Mouse (Mus musculus) kidney, postnatal 4 days (tissue): Measurements from ENCODE around the gene 9530003J23Rik.
"Not testable (repeated sequence)": the region's sequence is repeated elsewhere in the genome, so short reads cannot be mapped to it uniquely, and the experiment has no call there.

Experiments
- DNase-seq, 2 experiments: peaks; one replicate each; pipeline ENCODE4 v3.0.0; 2021; ENCODE audit warnings: mixed read lengths in 2 of 2

9530003J23Rik gene

DNA sequence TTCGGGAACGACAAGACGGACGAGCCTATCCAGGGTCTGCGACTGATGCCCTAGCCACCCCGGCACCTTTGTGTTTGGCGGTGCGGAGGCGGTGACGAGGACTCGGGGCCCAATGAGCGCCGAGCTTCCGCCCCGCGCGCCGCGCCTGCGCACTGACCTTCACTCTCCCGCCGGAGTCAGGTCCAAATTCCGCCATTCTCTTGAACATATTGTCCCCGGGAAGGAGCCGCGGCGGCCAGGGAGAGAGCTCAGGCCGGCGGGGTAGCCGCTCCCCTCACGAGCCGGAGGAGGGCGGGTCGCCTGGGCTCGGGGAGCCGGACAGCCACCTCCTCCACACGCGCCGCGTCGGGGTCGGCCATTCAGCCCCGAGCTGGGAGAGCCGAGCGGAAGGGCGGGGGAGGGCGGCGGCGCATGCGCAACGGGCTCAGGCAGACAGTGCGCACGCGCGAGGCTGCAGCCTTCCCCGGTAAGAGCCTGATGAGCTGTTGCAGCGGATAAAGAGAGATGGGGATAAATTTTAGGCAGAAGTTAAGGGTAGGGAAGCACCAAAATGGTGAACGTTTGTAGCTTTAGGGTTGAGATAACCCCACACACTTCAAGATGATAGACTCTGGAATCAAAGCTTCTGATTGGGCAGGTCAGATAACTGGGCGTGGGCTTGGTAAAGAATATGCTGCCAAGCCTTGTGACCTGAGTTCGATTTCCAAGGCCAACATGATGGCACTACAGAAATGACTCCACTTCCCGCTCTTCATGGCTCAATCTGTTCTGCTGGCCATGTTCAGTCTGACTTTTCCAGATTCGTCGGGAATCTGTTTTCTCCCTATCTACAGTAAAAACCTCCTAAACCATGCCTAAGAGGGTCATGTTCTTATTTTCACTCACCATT is 14.2 kb downstream of the 9530003J23Rik start, which contains the start of gene Yeats4:
TSS of gene Yeats4 (minus strand) at position 406 of the 889 bp plus-strand sequence.
- DNase-seq: peak; percentile 94 to 97

DNA sequence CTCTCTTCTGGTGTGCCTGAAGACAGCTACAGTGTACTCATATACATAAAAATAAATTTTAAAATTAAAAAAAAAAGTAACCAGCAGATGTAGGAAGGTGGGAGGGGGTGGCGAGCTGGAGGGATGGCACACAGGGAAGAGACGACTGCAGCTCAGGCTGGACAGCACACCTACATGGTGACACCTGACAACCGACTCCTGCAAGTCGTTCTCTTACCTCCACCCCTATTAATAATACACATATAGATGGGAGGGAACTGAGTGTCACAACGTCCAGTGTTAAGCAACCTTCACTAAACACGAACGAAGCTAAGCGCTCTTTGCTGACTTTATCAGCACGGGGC is 14.8 kb downstream of the 9530003J23Rik start:
- DNase-seq: no peak

DNA sequence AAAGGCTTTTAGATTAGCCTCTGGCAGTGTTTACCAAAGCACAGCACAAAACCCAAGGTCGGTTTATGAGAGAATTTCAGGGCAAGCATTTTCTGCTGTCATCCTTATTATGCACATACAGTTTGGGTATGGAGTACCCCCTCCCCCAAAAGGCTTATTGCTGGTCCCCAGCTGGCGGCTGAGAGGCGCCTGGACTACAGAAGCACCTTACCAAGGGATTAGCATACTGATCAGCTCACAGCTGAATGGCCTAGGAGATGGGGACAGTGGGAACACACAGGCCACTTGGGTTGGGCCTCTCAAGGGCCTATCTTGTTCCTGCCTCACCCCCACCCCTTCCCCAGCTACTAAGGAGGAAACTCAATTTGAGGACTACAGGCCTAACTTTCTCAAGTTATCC is 15.7 kb downstream of the 9530003J23Rik start:
- no peak for DNase-seq

DNA sequence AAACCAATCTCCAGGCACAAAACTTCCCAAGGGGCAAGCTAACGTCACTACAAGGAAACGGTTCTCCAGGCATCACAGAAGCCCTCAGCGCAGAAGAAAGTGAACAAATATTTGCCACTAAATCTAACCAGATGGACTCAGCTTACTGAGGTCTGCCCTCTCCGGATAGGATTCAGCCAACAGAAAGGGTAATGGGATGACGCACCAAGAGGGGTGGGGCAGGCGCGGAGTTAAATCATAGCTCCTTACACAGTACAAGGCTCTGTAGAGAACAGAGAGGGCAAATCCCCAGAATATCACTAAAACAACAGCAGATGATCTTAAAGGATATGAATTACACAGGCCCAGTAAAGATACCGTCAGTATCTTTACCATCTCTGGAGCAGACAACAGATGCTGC is 20.2 kb downstream of the 9530003J23Rik start:
- DNase-seq: no peak

DNA sequence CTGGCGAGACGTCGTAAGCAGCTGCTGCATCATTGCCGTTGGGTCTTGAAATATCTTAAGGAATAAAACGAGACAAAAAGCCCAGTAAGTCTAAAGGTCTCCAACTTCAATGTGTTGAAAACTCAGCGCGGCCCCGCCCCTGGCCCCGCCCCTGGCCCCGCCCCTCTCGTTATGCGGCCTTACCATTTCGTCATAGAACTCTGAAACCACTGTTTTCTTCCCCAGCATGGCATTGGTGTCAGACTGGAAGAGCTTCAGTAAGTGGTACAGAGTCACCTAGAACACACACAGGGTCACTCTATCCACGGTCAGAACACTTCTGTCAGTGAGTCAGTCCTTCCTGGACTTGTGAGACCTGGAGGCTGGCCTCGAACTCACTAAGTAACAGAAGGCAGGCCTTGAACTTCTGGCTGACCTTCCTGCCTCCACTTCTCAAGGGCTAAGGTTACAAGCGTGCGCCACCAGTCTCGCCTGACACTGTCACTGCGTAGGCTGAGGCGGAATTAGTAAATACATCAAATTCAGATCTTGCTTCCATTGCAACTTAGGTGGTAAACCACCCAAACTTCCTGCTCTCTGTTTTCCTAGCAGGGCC is 21.2 kb downstream of the 9530003J23Rik start:
- DNase-seq: no peak

DNA sequence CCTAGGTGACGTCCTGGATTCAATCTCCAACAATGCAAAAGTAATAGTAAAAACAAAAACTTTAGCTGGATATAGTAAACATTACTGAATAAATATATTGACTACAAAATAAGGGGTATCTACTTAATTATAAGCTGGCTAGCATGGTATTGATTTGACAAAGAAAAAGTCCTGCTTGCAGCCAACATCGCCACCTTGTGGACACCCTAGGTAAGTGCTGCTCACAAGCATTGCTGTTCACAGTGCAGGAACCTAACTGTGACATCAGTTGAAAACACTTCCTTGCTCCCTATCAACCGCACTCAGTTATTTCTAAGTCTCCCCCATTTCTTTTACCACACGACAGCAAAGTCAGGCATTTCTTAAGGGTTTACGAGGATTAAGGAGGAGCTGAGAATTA is 21.7 kb downstream of the 9530003J23Rik start:
- peak; percentile 70 to 72 for DNase-seq

DNA sequence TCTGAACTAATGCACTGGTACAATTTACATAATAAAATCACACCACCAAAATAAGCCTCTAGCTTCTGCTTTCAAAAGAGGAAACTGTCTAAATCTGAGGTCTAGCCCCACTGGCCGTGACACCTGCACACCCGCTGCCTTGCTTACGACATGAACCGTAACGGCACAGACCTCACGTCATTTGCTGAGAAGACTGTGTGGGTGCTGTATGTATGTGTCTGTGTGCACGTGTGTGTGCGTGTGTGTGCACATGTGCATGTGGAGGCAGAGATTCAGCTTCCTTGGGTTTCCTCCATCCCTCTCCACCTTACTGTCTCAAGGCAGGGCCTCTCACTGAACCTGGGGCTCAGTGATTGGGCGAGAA is 22.4 kb downstream of the 9530003J23Rik start:
- no peak for DNase-seq

DNA sequence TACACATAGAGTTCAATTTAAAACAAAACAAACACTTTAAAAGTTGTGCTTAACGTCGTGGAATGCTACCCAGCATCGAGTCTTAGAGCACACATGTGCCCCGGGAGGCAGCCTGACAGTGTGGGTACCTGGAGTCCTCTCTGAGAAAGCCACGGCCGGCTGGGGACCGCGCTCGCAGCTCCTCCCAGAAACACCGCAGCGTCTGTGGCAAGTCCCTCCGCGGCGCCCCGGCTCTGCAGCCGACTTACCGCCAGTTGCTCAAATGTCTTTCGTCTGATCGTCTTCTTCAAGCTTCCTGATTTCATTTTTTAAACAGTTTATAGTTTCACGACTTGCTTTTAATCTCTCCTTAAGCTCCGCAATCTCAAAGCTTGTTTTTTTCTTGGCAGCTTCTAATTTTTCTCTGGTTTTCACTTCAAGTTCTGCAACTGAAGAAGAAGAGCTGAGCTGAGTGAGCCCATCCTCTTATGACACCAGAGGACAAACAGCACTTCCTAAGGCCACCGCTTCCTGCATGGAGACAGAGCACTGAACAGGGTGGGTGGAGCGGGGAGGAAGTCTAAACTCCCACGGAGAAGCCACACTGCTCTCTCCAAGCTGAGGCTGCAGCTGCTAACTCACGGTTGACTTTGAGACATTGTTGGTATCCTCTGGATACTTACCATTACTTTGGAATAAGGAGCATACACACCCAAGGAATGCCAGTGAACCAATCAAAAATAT is 22.9 kb downstream of the 9530003J23Rik start:
- no peak for DNase-seq

DNA sequence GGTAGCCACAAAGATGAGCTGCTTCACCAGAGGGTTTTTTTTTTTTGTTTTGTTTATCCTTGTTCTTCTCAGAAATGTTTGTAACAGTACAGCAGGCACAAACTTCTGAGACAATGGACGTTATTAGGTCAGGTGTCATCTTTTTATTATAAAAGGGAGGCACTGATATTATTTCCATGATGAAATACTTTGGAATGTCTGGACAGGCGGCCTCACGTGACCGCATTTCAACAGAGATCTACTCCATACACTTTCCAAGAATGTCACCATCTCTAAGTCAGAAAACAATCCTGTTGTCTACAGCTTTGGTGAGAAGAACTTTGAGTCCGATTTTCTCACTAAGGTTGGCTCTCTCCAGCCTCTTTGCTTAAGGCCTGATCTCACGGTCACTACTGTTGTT is 27.5 kb downstream of the 9530003J23Rik start:
- DNase-seq: no peak

DNA sequence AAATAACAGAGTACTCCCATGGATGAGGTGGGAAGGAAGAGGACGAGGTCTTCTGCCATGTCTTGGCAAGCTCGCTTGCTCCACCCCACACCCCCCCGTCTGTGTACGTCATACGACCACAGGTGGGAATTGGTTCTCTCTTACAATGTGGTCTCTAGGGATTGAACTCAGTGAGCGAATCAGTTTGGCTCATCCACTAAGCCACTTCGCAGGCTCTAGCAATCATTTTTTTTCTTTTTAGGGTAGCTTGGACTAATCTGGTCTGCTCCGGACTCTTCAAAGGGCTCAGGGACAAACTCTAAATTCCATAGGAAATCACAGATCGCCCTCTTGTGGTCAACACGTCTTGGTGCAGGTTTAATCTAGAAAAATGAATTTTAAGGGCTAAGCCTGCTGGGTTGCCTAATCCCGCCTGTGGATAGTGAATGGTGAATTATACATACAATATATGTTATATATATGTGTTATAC is 29.0 kb downstream of the 9530003J23Rik start:
- peak; percentile 30 to 49 for DNase-seq

DNA sequence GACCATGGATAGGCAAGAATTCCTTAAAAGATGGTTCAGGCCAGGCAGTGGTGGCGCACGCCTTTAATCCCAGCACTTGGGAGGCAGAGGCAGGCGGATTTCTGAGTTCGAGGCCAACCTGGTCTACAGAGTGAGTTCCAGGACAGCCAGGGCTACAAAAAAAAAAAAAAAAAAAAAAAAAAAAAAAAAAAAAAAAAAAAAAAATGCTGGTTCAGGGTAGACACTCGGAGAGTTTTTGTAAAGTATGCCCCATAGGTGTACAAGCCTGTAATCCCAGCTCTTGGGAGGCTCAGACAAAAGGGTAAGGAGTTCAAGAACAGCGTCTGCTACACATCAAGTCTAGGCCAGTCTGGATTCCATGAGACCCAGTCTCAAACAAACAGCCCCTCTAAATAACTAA is 29.7 kb downstream of the 9530003J23Rik start:
- DNase-seq: not testable (repeated sequence)

DNA sequence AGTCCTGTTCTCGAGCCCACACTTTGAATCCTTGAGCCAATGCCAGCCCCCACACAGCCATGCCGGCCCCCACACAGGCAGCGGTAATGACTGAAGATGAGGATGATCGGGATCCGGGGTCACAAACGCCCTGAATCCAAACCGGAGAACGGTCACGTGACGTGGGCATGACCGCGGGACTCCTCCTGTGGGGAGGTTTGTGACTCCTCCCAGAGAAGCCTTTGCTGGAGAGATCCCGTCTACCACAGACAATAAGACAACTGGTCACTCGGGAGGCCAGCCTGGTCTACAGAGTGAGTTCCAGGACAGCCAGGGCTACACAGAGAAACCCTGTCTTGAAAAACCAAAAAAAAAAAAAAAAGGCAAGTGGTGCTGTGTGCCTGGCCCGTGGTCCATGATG is 30.3 kb downstream of the 9530003J23Rik start:
- peak in 1 of 2 experiments; percentile 23 for DNase-seq

DNA sequence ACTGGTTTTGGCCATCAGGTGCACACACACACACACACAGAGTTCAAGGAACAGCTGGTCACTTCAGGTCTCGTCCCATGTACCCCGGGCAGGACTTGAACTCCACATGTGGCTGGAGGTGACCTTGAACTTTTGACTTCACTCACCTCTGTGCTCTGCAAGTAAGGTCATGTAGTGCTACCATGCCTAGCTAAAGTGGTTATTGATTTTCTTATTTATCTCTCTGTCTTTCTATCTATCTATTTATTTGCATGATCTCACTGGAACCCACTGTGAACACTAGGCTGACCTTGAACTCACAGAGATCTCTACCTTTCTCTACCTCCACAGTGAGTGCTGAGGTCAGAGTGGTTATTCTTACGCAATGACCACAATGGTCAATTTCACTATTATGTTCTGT is 32.4 kb downstream of the 9530003J23Rik start:
- no peak for DNase-seq

DNA sequence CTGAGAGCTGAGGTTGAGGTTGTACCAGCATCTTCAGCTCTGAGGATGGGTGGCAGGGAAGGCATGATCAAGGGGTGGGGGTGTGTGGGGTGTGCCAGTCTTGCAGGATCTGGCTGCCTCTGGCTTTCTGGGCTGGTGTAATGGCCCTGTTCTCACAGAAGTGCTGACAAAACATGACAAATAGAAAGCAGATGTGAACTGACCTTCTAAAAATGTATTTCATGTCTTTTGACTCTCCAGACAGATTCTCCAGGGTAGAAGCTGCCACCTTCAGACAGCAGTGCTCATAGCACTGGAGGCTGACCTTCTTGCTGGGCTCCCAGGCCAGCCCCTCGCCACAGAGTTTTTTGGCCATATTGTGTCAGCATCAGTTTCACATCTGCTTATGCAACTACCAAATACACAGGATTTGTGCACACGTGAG is 34.9 kb downstream of the 9530003J23Rik start:
- no peak for DNase-seq

DNA sequence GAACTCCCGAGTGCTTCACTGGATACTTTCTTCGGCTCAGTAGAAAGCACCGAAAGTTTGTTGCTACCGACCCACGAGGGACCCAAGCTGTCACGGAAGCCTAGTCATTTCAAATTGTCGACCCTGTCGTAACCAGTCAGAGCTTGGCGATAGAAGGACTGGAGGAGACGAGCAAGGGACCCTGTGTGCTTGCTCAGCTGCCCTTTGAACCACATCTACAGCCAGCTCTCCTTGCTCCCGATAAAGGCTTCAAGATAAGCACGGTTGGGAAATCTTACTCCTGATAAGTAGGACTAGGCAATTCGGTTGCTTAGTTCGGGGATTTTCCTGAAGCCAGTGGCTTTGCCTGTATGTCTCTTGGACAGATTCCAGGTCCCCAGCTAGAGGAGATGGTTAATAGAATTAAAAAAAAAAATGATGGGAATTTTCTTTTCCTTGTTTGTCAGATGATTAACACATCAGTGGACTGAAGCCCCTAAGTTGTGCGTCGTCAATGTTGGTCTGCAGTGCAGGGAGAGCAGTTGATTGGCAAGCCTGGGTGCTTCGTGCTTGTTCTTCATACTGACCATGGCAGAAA is 35.4 kb downstream of the 9530003J23Rik start:
- DNase-seq: no peak

DNA sequence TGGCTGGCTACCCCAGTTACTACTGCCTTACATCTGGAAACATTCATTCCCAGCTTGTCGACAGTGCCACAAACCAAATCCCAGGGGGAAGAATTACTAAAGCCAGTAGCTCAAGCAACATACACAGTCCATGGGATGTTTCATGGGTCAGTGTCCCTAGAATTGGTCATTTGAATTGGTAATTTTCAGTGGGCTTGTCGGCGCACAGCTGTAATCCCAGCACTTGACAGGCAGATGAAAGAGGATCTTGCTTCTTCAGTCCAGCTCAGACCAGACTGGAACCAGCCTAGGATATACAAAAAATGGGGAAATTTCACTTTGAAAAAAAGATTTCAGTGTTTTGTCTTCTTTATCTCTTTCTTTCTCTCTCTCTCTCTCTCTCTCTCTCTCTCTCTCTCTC is 38.8 kb downstream of the 9530003J23Rik start:
- DNase-seq: no peak

DNA sequence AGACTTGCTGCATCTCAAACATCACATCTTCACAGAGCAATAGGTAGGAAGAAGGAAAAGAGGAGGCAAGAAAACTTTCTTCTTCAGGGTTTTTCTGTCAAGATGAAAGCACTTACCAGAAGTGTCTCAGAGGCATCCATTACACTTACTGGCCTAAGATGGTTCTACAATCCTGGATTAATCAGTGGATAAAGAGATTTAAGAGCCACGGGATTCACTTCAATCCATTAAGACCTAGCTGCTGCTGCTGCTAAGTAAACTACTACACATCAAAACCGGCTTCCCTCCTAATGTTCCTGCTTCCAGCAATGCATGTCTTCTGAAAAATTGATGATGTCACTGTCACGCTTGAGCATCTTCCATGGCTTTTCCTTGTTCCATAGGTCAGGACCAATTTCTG is 41.8 kb downstream of the 9530003J23Rik start:
- DNase-seq: no peak

DNA sequence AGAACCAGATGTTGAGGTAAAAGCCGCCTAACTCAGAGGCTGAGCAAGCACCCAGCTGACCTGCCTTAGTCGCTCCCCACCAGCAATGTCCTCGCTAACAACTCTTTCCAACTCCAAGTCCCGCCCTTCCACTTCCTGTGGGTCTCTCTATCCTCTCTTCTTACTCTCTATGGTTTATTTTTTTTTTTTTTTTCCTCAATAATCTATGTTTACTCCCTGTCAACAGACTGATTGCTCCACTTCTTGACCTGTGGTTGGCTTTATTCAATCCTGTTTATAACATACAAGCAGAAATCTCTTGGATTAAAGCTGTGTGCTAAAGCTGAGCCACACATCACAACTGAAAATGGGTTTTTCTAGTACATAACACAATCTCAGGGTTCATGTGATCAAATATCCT is 42.8 kb downstream of the 9530003J23Rik start:
- no peak for DNase-seq

DNA sequence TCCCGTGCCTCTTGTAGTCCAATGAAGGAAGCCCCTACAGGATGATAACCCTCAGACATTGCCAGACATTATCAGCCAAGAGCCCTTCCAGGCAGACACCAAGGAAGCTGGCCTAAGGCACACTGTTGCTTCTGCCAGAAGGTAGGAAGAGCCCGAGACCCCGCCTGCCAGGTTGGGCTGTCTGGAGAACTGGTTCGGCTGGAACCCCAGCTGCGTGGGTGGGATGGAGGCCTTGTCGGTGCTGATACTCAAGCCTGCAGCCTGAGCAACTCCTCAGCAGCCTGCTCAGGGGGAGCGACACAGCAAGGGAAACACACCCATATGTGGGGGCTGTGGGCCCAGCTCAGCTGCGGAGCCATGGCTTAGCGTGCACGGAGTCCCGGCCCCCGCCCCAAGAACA is 43.5 kb downstream of the 9530003J23Rik start:
- no peak for DNase-seq

DNA sequence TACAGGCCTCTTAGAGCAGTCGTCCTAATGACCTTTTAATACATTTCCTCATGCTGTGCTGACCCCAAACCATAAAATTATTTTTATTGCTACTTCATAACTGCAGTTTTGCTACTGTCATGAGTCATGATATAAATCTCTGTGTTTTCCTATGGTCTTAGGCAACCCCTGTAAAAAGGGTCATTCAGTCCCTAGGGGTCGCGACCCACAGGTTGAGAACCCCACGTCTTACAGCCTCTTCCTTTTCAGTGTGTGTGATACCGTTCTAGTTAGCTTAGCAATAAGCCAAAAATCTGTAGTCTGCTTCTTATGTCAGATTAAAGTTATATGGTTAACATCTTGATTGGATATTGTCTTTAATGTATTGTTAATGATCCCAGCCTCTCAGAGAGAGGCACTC is 45.1 kb downstream of the 9530003J23Rik start:
- no peak for DNase-seq

DNA sequence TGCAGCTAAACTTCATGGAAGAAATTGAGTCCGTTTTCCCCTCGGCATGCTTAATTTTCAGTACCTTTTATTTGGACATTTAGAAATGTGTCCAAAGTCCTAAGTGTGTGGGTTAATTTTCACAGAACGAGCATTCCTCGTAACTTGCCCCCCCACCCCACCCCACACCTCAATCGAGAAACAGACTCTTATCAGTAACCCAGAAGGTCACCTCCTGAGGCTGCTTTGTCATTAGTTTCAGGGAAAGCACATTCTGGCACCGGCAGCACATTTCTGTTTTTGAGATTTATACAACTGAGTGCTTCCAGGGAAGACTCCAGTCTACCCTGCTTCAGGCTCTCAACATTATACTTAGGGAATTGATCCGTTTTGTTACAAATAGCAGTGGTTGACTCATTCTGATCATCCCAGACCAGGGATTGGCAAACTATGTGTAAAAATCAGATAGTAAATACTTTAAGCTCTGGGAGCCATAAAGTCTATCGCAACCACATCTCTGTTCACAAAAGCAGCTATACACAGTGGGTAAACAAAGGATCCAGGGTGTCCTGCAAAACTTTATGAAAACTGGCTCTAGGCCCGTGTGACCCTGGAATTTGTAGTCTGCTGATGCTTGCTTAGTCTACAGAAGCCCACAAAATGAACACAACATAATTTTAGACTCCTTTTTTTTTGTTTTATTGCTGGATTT is 53.0 kb downstream of the 9530003J23Rik start:
- no peak for DNase-seq
